In genomic region chr13:99915632-99916031, GRCm38 (mm10) we compare ENCODE assay signal across 19 mouse cellular contexts. TPM values are rescaled to one million over a fixed set of nuclear protein-coding genes. Genes with fewer than 3 reads are reported as not detected.
"Had no signal": no experiment of that assay in that cellular context is flagged by ENCODE, and none has a peak within 500 bp of the region (broad histone marks: within the 10 kb centered on the region; RNA-seq: fewer than 3 reads in every experiment).

No protein-coding gene starts in this region.

- H3K9ac ChIP-seq: lung, embryonic 15.5 days; midbrain, embryonic 13.5 days; midbrain, embryonic 15.5 days; neural tube, embryonic 12.5 days; stomach, embryonic 15.5 days had no signal

- ATAC-seq: lung, postnatal 0 days; midbrain, embryonic 13.5 days; midbrain, embryonic 15.5 days had no signal

- H3K27me3 ChIP-seq: lung, embryonic 15.5 days; midbrain, embryonic 13.5 days; midbrain, embryonic 15.5 days; neural tube, embryonic 12.5 days; stomach, embryonic 15.5 days had no signal

- H3K36me3 ChIP-seq: lung, embryonic 15.5 days; midbrain, embryonic 13.5 days; midbrain, embryonic 15.5 days; neural tube, embryonic 12.5 days; stomach, embryonic 15.5 days had no signal

- H3K4me2 ChIP-seq: lung, embryonic 15.5 days; midbrain, embryonic 11.5 days; midbrain, embryonic 13.5 days; midbrain, embryonic 15.5 days; neural tube, embryonic 12.5 days; stomach, embryonic 15.5 days had no signal

- H3K4me1 ChIP-seq: lung, embryonic 15.5 days; megakaryocyte, embryonic 14.5 days; midbrain, embryonic 13.5 days; midbrain, embryonic 15.5 days; neural tube, embryonic 12.5 days; stomach, embryonic 15.5 days had no signal

- H3K9me3 ChIP-seq: lung, embryonic 15.5 days; megakaryocyte, embryonic 14.5 days; midbrain, embryonic 13.5 days; midbrain, embryonic 15.5 days; neural tube, embryonic 12.5 days; stomach, embryonic 15.5 days had no signal

- H3K27ac ChIP-seq: lung, embryonic 15.5 days; macrophage; midbrain, embryonic 13.5 days; midbrain, embryonic 15.5 days; neural tube, embryonic 12.5 days; stomach, embryonic 15.5 days; stomach, postnatal 0 days had no signal

- DNase-seq: lung, adult 2 months; lung, postnatal 14 days; lung, postnatal 36 days; right cerebral cortex, postnatal 14 days; thymus, adult 2 months; thymus, postnatal 25 days; thymus, postnatal 4 days had no signal

- H3K4me3 ChIP-seq: lung, embryonic 15.5 days; megakaryocyte, embryonic 14.5 days; midbrain, embryonic 13.5 days; midbrain, embryonic 15.5 days; neural tube, embryonic 12.5 days; stomach, embryonic 15.5 days had no signal

RNA-seq across cellular contexts. Expression of gene Cartpt, which starts 14.7 kb away (rescaled TPM):
- polyA plus RNA-seq: macrophage; spleen, adult 2 months; testis, adult 2 months had no signal
